Mouse (Mus musculus) hindbrain, postnatal 0 days (tissue): ENCODE data around the gene Gxylt2. TPM values are rescaled to one million over a fixed set of nuclear protein-coding genes. Genes with fewer than 3 reads are reported as not detected.

ENCODE experiments used
- ATAC-seq: fragments of 200-750 bp; cut with Nextera tagmentation; 2 replicates; pipeline ENCODE4 v1.8.0; 2017; ENCODE audit warnings: mild to moderate bottlenecking, moderate TSS enrichment, moderate library complexity
- DNase-seq: peaks from one replicate; pipeline ENCODE4 v3.0.0-alpha.2; 2015; ENCODE audit warnings: low spot score
- H3K27ac ChIP-seq: fragments of 300-500 bp; sonication (generic); 2 replicates; pipeline ENCODE4 v1.5.1; 2014; ENCODE audit warnings: mild to moderate bottlenecking
- H3K27me3 ChIP-seq: fragments of 300-500 bp; sonication (generic); 2 replicates; pipeline ENCODE4 v1.6.1; 2014; ENCODE audit warnings: low read length, mixed read lengths; ENCODE audit not compliant: insufficient read depth
- H3K36me3 ChIP-seq: fragments of 300-500 bp; sonication (generic); 2 replicates; pipeline ENCODE4 v1.6.1; 2014; ENCODE audit warnings: low read length, mixed read lengths; ENCODE audit not compliant: insufficient read depth
- H3K4me1 ChIP-seq: fragments of 300-500 bp; sonication (generic); 2 replicates; pipeline ENCODE4 v1.6.1; 2014; ENCODE audit warnings: antibody characterized with exemption, low read length, mixed read lengths; ENCODE audit not compliant: insufficient read depth
- H3K4me2 ChIP-seq: fragments of 300-500 bp; sonication (generic); 2 replicates; pipeline ENCODE4 v1.6.1; 2014; ENCODE audit warnings: low read depth, mild to moderate bottlenecking, low read length, moderate library complexity, mixed read lengths
- H3K4me3 ChIP-seq: fragments of 300-500 bp; sonication (generic); 2 replicates; pipeline ENCODE4 v1.5.1; 2014; ENCODE audit warnings: low read length
- H3K9ac ChIP-seq: fragments of 300-500 bp; sonication (generic); replicated peaks from 2 replicates; pipeline ENCODE4 v1.6.1; 2014; ENCODE audit warnings: mild to moderate bottlenecking, low read length, moderate library complexity, mixed read lengths
- H3K9me3 ChIP-seq: fragments of 300-500 bp; sonication (generic); 2 replicates; pipeline ENCODE4 v1.6.1; 2016; ENCODE audit warnings: low read length, mixed read lengths
- CTCF ChIP-seq: IDR thresholded peaks from 2 replicates; pipeline ENCODE4 v1.5.1; 2016; ENCODE audit warnings: antibody characterized with exemption, control low read depth, low read depth
- WGBS: fragments of 180-500 bp; shearing (Covaris S2); extraction: QIAGEN DNeasy Blood & Tissue Kit; methylation state at CpG from one replicate; pipeline ENCODE4 v1.1.7; 2014; 5-methylcytosine and 5-hydroxymethylcytosine counted together
- polyA plus RNA-seq: library from polyadenylated mRNA; unstranded; fragments of >200 nt; fragmentation: Nextera tagmentation; extraction: Ambion mirVana; gene quantifications from 2 replicates; pipeline ENCODE4 v1.2.1, GENCODE M21; 2015
- total RNA-seq: library from RNA; depleted of rRNA; stranded (reverse); fragments of >200 nt; gene quantifications from 2 replicates; pipeline ENCODE4 v1.2.3, GENCODE M21; 2014; rRNA removed

The Gxylt2 gene
- total and polyA plus RNA-seq, 2 experiments from 2014 or later, result 2.4 to 2.5 TPM

GRCm38 (mm10) chr6:100848682-100849375, 144.3 kb downstream of the Gxylt2 start:
- 83% methylated on average over 9 of the region's 9 CpGs for WGBS
- Histone ChIP-seq H3K27me3 (no peaks in the 10 kb centered on the region), H3K4me2 (no peak overlapping the region), H3K36me3 (no peaks in the 10 kb centered on the region), H3K27ac (no peak overlapping the region), H3K9ac (no peak overlapping the region), H3K4me1 (no peaks in the 10 kb centered on the region), H3K4me3 (no peak overlapping the region), H3K9me3 (no peaks in the 10 kb centered on the region)
- DNase-seq (no peak), ATAC-seq (no peak)
- TF ChIP-seq CTCF, result no peak

- no peak for DNase-seq
- no peaks in the 10 kb centered on the region for H3K9me3 ChIP-seq
- no peak for ATAC-seq
- no peaks in the 10 kb centered on the region for H3K27me3 ChIP-seq
- no peaks in the 10 kb centered on the region for H3K36me3 ChIP-seq
- TF ChIP-seq CTCF, result no peak
- no peak overlapping the region for H3K27ac ChIP-seq
- no peaks in the 10 kb centered on the region for H3K4me1 ChIP-seq
- 89% methylated on average over 9 of the region's 9 CpGs for WGBS
- H3K9ac ChIP-seq, result no peak overlapping the region
- H3K4me3 ChIP-seq, result no peak overlapping the region
- no peak overlapping the region for H3K4me2 ChIP-seq
Measured at GRCm38 (mm10) chr6:100850671-100851081, 146.1 kb downstream of the Gxylt2 start.

- H3K4me2 ChIP-seq, result no peak overlapping the region
- no peaks in the 10 kb centered on the region for H3K36me3 ChIP-seq
- no peaks in the 10 kb centered on the region for H3K4me1 ChIP-seq
- no peaks in the 10 kb centered on the region for H3K27me3 ChIP-seq
- no peak overlapping the region for H3K4me3 ChIP-seq
- no peaks in the 10 kb centered on the region for H3K9me3 ChIP-seq
- no peak overlapping the region for H3K9ac ChIP-seq
- TF ChIP-seq CTCF, result no peak
- no peak overlapping the region for H3K27ac ChIP-seq
- WGBS, result 93% methylated on average over 5 of the region's 5 CpGs
- DNase-seq, result no peak
- ATAC-seq, result no peak
Measured at GRCm38 (mm10) chr6:100851083-100851482, 146.5 kb downstream of the Gxylt2 start.

Other genes starting within 250 kb of the Gxylt2 start
- gene Shq1, start 33.6 kb upstream of the Gxylt2 start, total RNA-seq, result 4.1 and 8.1 TPM in 2 replicates
- gene Shq1, start 33.6 kb upstream of the Gxylt2 start, polyA plus RNA-seq, result 4.3 and 5.1 TPM in 2 replicates
- 23.9 and 24.5 TPM in 2 replicates for gene Ppp4r2, start 128.9 kb downstream of the Gxylt2 start, total RNA-seq
- gene Ppp4r2, start 128.9 kb downstream of the Gxylt2 start, polyA plus RNA-seq, result 9.5 and 10.9 TPM in 2 replicates